Mouse (Mus musculus): ENCODE measurements at regions not wholly inside any gene's neighbourhood (a gene's known extent, or its start where the extent isn't known, plus 50 kb on each side); places are given as distances from the start of the nearest gene placed in this dataset.

DNA sequence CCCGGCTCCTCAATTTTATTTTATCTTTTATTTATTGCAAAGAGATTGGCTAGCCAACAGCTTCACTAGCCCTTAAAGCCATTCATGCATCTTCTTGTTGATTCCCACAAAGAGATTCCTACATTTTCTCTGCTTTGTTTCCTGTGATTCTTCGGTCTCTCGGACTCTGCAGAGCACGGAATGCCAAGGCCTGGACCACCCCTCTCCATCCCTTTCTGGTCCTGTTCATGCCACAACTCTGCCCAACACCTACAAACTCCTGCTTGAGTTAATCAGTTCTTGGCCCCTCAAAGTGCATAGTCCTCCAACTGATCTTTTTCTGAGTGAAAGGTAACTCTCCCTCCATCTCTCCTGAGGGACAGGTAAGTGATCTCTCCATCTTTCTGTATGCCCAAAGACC, 58.4 kb upstream of the Fer start:
- Histone ChIP-seq H3K4me3 (replicated peaks; ENCODE audit: low read length) (no peak overlapping the region), H3K27me3 (ENCODE audit: control insufficient read depth, insufficient read depth, low read length) (no peaks in the 10 kb centered on the region), H3K36me3 (ENCODE audit: control insufficient read depth, insufficient read depth, low read length) (no peaks in the 10 kb centered on the region), H3K4me1 (ENCODE audit: control insufficient read depth, insufficient read depth, low read length) (no peaks in the 10 kb centered on the region), H3K9me3 (ENCODE audit: control insufficient read depth, low read length) (no peaks in the 10 kb centered on the region), H3K27ac (replicated peaks; ENCODE audit: low read depth, low read length) (no peak overlapping the region), H3K4me2 (replicated peaks; ENCODE audit: low read depth, low read length, severe bottlenecking) (no peak overlapping the region), H3K9ac (ENCODE audit: low read depth, low read length, severe bottlenecking) (no peak overlapping the region)
- TF ChIP-seq POLR2A (IDR thresholded peaks at IDR 0.05; ENCODE audit: borderline replicate concordance, extremely low read depth, insufficient read depth, insufficient read length): no peak
- 97% methylated on average over 4 of the region's 4 CpGs for WGBS
- ATAC-seq (ENCODE audit: low FRiP score, low read depth): no peak
- no peak for DNase-seq (ENCODE audit: low spot score)

DNA sequence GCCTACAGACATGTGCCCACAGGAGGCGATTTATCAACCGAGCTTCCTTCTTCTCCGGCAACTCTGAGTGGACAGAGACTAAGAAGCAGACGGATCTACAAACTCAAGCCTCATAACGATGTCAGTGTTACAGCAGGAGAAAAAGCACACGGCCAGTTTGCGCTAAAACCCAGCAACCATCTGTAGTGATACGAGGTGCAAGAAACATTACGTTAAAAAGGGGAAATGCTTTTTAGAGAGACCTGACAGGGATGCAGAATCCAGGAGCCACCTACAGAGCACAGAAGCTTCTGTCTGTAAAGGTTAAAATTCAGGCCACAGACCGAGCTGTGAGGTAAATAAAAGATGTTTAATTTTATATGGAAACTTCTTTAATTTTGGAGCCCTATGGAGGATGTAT, 56.5 kb upstream of the Fer start:
- Histone ChIP-seq H3K4me2 (replicated peaks; ENCODE audit: low read depth, low read length, severe bottlenecking) (no peak overlapping the region), H3K27ac (replicated peaks; ENCODE audit: low read depth, low read length) (no peak overlapping the region), H3K9me3 (ENCODE audit: control insufficient read depth, low read length) (no peaks in the 10 kb centered on the region), H3K36me3 (ENCODE audit: control insufficient read depth, insufficient read depth, low read length) (no peaks in the 10 kb centered on the region), H3K4me3 (replicated peaks; ENCODE audit: low read length) (no peak overlapping the region), H3K27me3 (ENCODE audit: control insufficient read depth, insufficient read depth, low read length) (no peaks in the 10 kb centered on the region), H3K4me1 (ENCODE audit: control insufficient read depth, insufficient read depth, low read length) (no peaks in the 10 kb centered on the region), H3K9ac (ENCODE audit: low read depth, low read length, severe bottlenecking) (no peak overlapping the region)
- no peak for TF ChIP-seq POLR2A (IDR thresholded peaks at IDR 0.05; ENCODE audit: borderline replicate concordance, extremely low read depth, insufficient read depth, insufficient read length)
- ATAC-seq (ENCODE audit: low FRiP score, low read depth): no peak
- DNase-seq (ENCODE audit: low spot score): no peak
- WGBS: 76% methylated on average over 10 of the region's 10 CpGs

DNA sequence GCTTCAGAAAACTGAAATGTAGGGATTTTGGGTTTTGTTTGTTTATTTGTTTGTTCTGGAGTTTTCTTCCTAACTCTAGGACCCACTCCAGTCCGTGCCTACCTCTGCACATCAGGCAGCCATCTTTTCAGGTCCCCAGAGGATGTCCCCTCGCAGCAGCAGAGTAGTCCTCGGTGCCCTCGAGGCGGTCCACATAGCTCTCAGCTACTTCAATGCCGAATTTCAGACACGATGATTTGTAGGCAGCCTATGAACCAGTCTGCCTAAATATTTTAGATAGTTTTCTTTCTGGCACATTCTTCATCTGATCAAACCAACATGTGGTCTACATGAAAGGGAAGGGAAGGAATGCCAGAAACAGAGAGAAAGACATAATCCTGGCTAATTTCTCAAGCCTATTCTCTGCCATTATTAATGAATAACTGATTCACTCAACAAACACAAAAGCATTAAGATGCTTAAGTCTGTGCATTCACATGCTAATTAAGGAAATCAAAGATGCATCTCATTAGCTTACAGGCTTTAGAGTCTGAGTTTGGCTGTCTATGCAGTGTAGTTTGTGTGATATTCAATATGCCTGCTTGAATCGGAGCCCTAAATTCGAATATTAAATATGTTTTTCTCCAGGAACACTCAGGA, 55.2 kb upstream of the Fer start:
- Histone ChIP-seq H3K27me3 (ENCODE audit: control insufficient read depth, insufficient read depth, low read length) (no peaks in the 10 kb centered on the region), H3K4me1 (ENCODE audit: control insufficient read depth, insufficient read depth, low read length) (no peaks in the 10 kb centered on the region), H3K27ac (replicated peaks; ENCODE audit: low read depth, low read length) (no peak overlapping the region), H3K9me3 (ENCODE audit: control insufficient read depth, low read length) (no peaks in the 10 kb centered on the region), H3K36me3 (ENCODE audit: control insufficient read depth, insufficient read depth, low read length) (no peaks in the 10 kb centered on the region), H3K9ac (ENCODE audit: low read depth, low read length, severe bottlenecking) (no peak overlapping the region), H3K4me2 (replicated peaks; ENCODE audit: low read depth, low read length, severe bottlenecking) (no peak overlapping the region), H3K4me3 (replicated peaks; ENCODE audit: low read length) (no peak overlapping the region)
- ATAC-seq (ENCODE audit: low FRiP score, low read depth) (no peak), DNase-seq (ENCODE audit: low spot score) (no peak)
- TF ChIP-seq POLR2A (IDR thresholded peaks at IDR 0.05; ENCODE audit: borderline replicate concordance, extremely low read depth, insufficient read depth, insufficient read length): no peak
- 64% methylated on average over 9 of the region's 9 CpGs for WGBS

DNA sequence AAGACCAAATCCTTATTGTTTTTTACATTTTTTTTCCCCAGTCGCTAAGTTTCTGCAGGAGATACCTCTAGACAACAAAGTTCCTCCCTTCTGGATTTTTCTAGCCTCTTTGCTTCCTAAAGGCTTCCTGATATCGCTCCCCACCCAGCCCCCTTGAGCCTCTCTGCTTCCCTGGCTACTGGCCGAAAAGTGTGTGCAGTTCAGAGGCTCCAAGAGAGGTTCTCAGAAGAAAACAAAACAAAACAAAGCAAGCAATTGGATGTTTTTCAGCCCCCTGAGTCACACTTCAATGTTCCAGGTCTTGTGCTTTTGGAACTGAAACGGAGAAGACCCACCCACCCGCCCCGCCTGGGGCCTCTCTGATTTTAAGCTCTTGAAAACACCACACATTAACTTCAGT, 54.1 kb upstream of the Fer start:
- 81% methylated on average over 6 of the region's 6 CpGs for WGBS
- no peak for ATAC-seq (ENCODE audit: low FRiP score, low read depth)
- no peak overlapping the region for H3K9ac ChIP-seq (ENCODE audit: low read depth, low read length, severe bottlenecking)
- H3K9me3 ChIP-seq (ENCODE audit: control insufficient read depth, low read length): no peaks in the 10 kb centered on the region
- no peaks in the 10 kb centered on the region for H3K27me3 ChIP-seq (ENCODE audit: control insufficient read depth, insufficient read depth, low read length)
- no peaks in the 10 kb centered on the region for H3K36me3 ChIP-seq (ENCODE audit: control insufficient read depth, insufficient read depth, low read length)
- no peak for TF ChIP-seq POLR2A (IDR thresholded peaks at IDR 0.05; ENCODE audit: borderline replicate concordance, extremely low read depth, insufficient read depth, insufficient read length)
- no peaks in the 10 kb centered on the region for H3K4me1 ChIP-seq (ENCODE audit: control insufficient read depth, insufficient read depth, low read length)
- H3K27ac ChIP-seq (replicated peaks; ENCODE audit: low read depth, low read length): no peak overlapping the region
- no peak overlapping the region for H3K4me3 ChIP-seq (replicated peaks; ENCODE audit: low read length)
- H3K4me2 ChIP-seq (replicated peaks; ENCODE audit: low read depth, low read length, severe bottlenecking): no peak overlapping the region
- DNase-seq (ENCODE audit: low spot score): no peak

GRCm38 (mm10) chr17:63811246-63811785, 51.5 kb upstream of the Fer start:
- no peak for TF ChIP-seq POLR2A (IDR thresholded peaks at IDR 0.05; ENCODE audit: borderline replicate concordance, extremely low read depth, insufficient read depth, insufficient read length)
- H3K36me3 ChIP-seq (ENCODE audit: control insufficient read depth, insufficient read depth, low read length): no peaks in the 10 kb centered on the region
- ATAC-seq (ENCODE audit: low FRiP score, low read depth): no peak
- H3K27me3 ChIP-seq (ENCODE audit: control insufficient read depth, insufficient read depth, low read length): no peaks in the 10 kb centered on the region
- no peaks in the 10 kb centered on the region for H3K4me1 ChIP-seq (ENCODE audit: control insufficient read depth, insufficient read depth, low read length)
- no peak overlapping the region for H3K4me2 ChIP-seq (replicated peaks; ENCODE audit: low read depth, low read length, severe bottlenecking)
- no peak overlapping the region for H3K27ac ChIP-seq (replicated peaks; ENCODE audit: low read depth, low read length)
- no peak overlapping the region for H3K9ac ChIP-seq (ENCODE audit: low read depth, low read length, severe bottlenecking)
- H3K9me3 ChIP-seq (ENCODE audit: control insufficient read depth, low read length): no peaks in the 10 kb centered on the region
- no peak overlapping the region for H3K4me3 ChIP-seq (replicated peaks; ENCODE audit: low read length)
- WGBS: 28% methylated on average over 9 of the region's 9 CpGs
- DNase-seq (ENCODE audit: low spot score): peak; percentile 14
